Mouse (Mus musculus) liver, embryonic 14.5 days (tissue): Measurements from ENCODE around the gene Tatdn2.

ENCODE experiments used
- CTCF ChIP-seq: IDR thresholded peaks from 2 replicates; pipeline ENCODE4 v1.5.1; 2016; ENCODE audit warnings: antibody characterized with exemption, low read depth, control low read depth
- EP300 ChIP-seq: IDR thresholded peaks from 2 replicates; pipeline ENCODE4 v1.6.1; 2016; ENCODE audit warnings: antibody characterized with exemption, low read depth

GRCm38 (mm10) chr6:113662964-113663700 is 33.7 kb upstream of the Tatdn2 start:
- peak; percentile 55 for TF ChIP-seq CTCF
- no peak for TF ChIP-seq EP300
